Mouse (Mus musculus): ENCODE measurements around the gene Lrmp.

Gene Lrmp

GRCm38 (mm10) chr6:145210056-145210680 lies 94.7 kb downstream of the Lrmp start:
- DNase-seq: no peak

GRCm38 (mm10) chr6:145210816-145211338 lies 95.4 kb downstream of the Lrmp start, which contains the start of the genes Casc1 and Etfrf1:
TSS of gene Casc1 (minus strand) at chr6:145211005.
TSS of gene Etfrf1 (plus strand) at chr6:145211134.
- DNase-seq: peak; percentile 99

GRCm38 (mm10) chr6:145211376-145212305 lies 96.2 kb downstream of the Lrmp start:
- no peak for DNase-seq

- no peak for DNase-seq
These were observed 98.5 kb downstream of the Lrmp start for GRCm38 (mm10) chr6:145213916-145214315.

GRCm38 (mm10) chr6:145215826-145216225 lies 100.4 kb downstream of the Lrmp start:
- no peak for DNase-seq

GRCm38 (mm10) chr6:145224246-145224645 lies 108.8 kb downstream of the Lrmp start:
- no peak for DNase-seq
